Mouse (Mus musculus) ES-Bruce4 (cell line): ENCODE results near the gene Clybl.

Experiments used
- CTCF ChIP-seq: IDR thresholded peaks from one replicate; pipeline ENCODE4 v1.8.1; 2011; ENCODE audit warnings: low read depth, low read length
- POLR2A ChIP-seq: IDR thresholded peaks from one replicate; pipeline ENCODE4 v1.8.1; 2011; ENCODE audit warnings: low read length; ENCODE audit not compliant: insufficient read depth

GRCm38 (mm10) chr14:122330136-122330535, 148.6 kb downstream of the Clybl start:
- TF ChIP-seq CTCF: no peak
- TF ChIP-seq POLR2A: no peak
